Mouse (Mus musculus): ENCODE results near the gene Gm20431. TPM values are rescaled to one million over a fixed set of nuclear protein-coding genes. Genes with fewer than 3 reads are reported as not detected.
A peak's percentile ranks its signal among the peaks of the same experiment; 100 is the strongest.

Gm20431 gene
- polyA plus RNA-seq, 1 experiment from 2014 or later = 4.9 TPM

GRCm38 (mm10) chr2:167687651-167688101 lies 26.4 kb upstream of the Gm20431 start:
- no peak for ATAC-seq (ENCODE audit: insufficient number of reproducible peaks, low FRiP score, low TSS enrichment, low read depth)
- H3K9ac ChIP-seq (ENCODE audit: low read length) = no peak overlapping the region
- H3K27ac ChIP-seq (replicated peaks; ENCODE audit: low read depth, low read length) = no peak overlapping the region
- no peak overlapping the region for H3K4me3 ChIP-seq (ENCODE audit: low read depth, low read length)
- no peak overlapping the region for H3K4me2 ChIP-seq (ENCODE audit: low read depth, severe bottlenecking)
- H3K36me3 ChIP-seq (ENCODE audit: control insufficient read depth, insufficient read depth, low read length) = no peaks in the 10 kb centered on the region
- H3K27me3 ChIP-seq (ENCODE audit: control insufficient read depth, insufficient read depth, low read length) = peaks cover 22% of the 10 kb centered on the region
- H3K4me1 ChIP-seq (ENCODE audit: control insufficient read depth, insufficient read depth, low read length) = peaks cover 9% of the 10 kb centered on the region; the same call in 1 of the 2 replicates
- no peaks in the 10 kb centered on the region for H3K9me3 ChIP-seq (ENCODE audit: control insufficient read depth, low read length)
- WGBS = 49% methylated on average over 10 of the region's 11 CpGs
- no peak for DNase-seq (ENCODE audit: low spot score)

GRCm38 (mm10) chr2:167687250-167687586 lies 25.9 kb upstream of the Gm20431 start:
- ATAC-seq (ENCODE audit: insufficient number of reproducible peaks, low FRiP score, low TSS enrichment, low read depth) = no peak
- H3K9ac ChIP-seq (ENCODE audit: low read length) = no peak overlapping the region
- H3K9me3 ChIP-seq (ENCODE audit: control insufficient read depth, low read length) = no peaks in the 10 kb centered on the region
- no peak overlapping the region for H3K4me3 ChIP-seq (ENCODE audit: low read depth, low read length)
- no peaks in the 10 kb centered on the region for H3K36me3 ChIP-seq (ENCODE audit: control insufficient read depth, insufficient read depth, low read length)
- peaks cover 22% of the 10 kb centered on the region for H3K27me3 ChIP-seq (ENCODE audit: control insufficient read depth, insufficient read depth, low read length)
- H3K4me2 ChIP-seq (ENCODE audit: low read depth, severe bottlenecking) = no peak overlapping the region
- no peak overlapping the region for H3K27ac ChIP-seq (replicated peaks; ENCODE audit: low read depth, low read length)
- H3K4me1 ChIP-seq (ENCODE audit: control insufficient read depth, insufficient read depth, low read length) = peaks cover 9% of the 10 kb centered on the region; the same call in 1 of the 2 replicates
- WGBS = 77% methylated on average over 4 of the region's 4 CpGs
- no peak for DNase-seq (ENCODE audit: low spot score)

GRCm38 (mm10) chr2:167686382-167687249 lies 25.3 kb upstream of the Gm20431 start:
- Histone ChIP-seq H3K9me3 (ENCODE audit: control insufficient read depth, low read length) (no peaks in the 10 kb centered on the region), H3K4me2 (ENCODE audit: low read depth, severe bottlenecking) (no peak overlapping the region), H3K36me3 (ENCODE audit: control insufficient read depth, insufficient read depth, low read length) (no peaks in the 10 kb centered on the region), H3K27me3 (ENCODE audit: control insufficient read depth, insufficient read depth, low read length) (peaks cover 22% of the 10 kb centered on the region), H3K9ac (ENCODE audit: low read length) (no peak overlapping the region), H3K27ac (replicated peaks; ENCODE audit: low read depth, low read length) (no peak overlapping the region), H3K4me1 (ENCODE audit: control insufficient read depth, insufficient read depth, low read length) (peaks cover 9% of the 10 kb centered on the region; the same call in 1 of the 2 replicates), H3K4me3 (ENCODE audit: low read depth, low read length) (no peak overlapping the region)
- DNase-seq (ENCODE audit: low spot score) = no peak
- WGBS = 77% methylated on average over 16 of the region's 16 CpGs
- no peak for ATAC-seq (ENCODE audit: insufficient number of reproducible peaks, low FRiP score, low TSS enrichment, low read depth)

GRCm38 (mm10) chr2:167685865-167686264 lies 24.6 kb upstream of the Gm20431 start:
- no peak for DNase-seq (ENCODE audit: low spot score)
- Histone ChIP-seq H3K27ac (replicated peaks; ENCODE audit: low read depth, low read length) (no peak overlapping the region), H3K9me3 (ENCODE audit: control insufficient read depth, low read length) (no peaks in the 10 kb centered on the region), H3K4me2 (ENCODE audit: low read depth, severe bottlenecking) (no peak overlapping the region), H3K36me3 (ENCODE audit: control insufficient read depth, insufficient read depth, low read length) (no peaks in the 10 kb centered on the region), H3K9ac (ENCODE audit: low read length) (no peak overlapping the region), H3K27me3 (ENCODE audit: control insufficient read depth, insufficient read depth, low read length) (peaks cover 21% of the 10 kb centered on the region), H3K4me1 (ENCODE audit: control insufficient read depth, insufficient read depth, low read length) (peaks cover 9% of the 10 kb centered on the region; the same call in 1 of the 2 replicates), H3K4me3 (ENCODE audit: low read depth, low read length) (no peak overlapping the region)
- ATAC-seq (ENCODE audit: insufficient number of reproducible peaks, low FRiP score, low TSS enrichment, low read depth) = no peak
- WGBS = 70% methylated on average over 3 of the region's 3 CpGs

- Histone ChIP-seq H3K9me3 (ENCODE audit: control insufficient read depth, low read length) (no peaks in the 10 kb centered on the region), H3K9ac (ENCODE audit: low read length) (no peak overlapping the region), H3K4me3 (ENCODE audit: low read depth, low read length) (no peak overlapping the region), H3K27me3 (ENCODE audit: control insufficient read depth, insufficient read depth, low read length) (peaks cover 15% of the 10 kb centered on the region), H3K4me1 (ENCODE audit: control insufficient read depth, insufficient read depth, low read length) (peaks cover 9% of the 10 kb centered on the region; the same call in 1 of the 2 replicates), H3K4me2 (ENCODE audit: low read depth, severe bottlenecking) (no peak overlapping the region), H3K27ac (replicated peaks; ENCODE audit: low read depth, low read length) (no peak overlapping the region), H3K36me3 (ENCODE audit: control insufficient read depth, insufficient read depth, low read length) (no peaks in the 10 kb centered on the region)
- peak; percentile 99 for DNase-seq (ENCODE audit: low spot score)
- WGBS = 5% methylated on average over 8 of the region's 8 CpGs
- no peak for ATAC-seq (ENCODE audit: insufficient number of reproducible peaks, low FRiP score, low TSS enrichment, low read depth)
Measured at GRCm38 (mm10) chr2:167685137-167685536, 23.8 kb upstream of the Gm20431 start.

GRCm38 (mm10) chr2:167683721-167684120 lies 22.4 kb upstream of the Gm20431 start:
- H3K27me3 ChIP-seq (ENCODE audit: control insufficient read depth, insufficient read depth, low read length) = peaks cover 7% of the 10 kb centered on the region; the same call in 1 of the 2 replicates
- H3K4me1 ChIP-seq (ENCODE audit: control insufficient read depth, insufficient read depth, low read length) = no peaks in the 10 kb centered on the region
- WGBS = 84% methylated on average over 3 of the region's 3 CpGs
- no peak overlapping the region for H3K27ac ChIP-seq (replicated peaks; ENCODE audit: low read depth, low read length)
- no peak overlapping the region for H3K4me3 ChIP-seq (ENCODE audit: low read depth, low read length)
- DNase-seq (ENCODE audit: low spot score) (no peak), ATAC-seq (ENCODE audit: insufficient number of reproducible peaks, low FRiP score, low TSS enrichment, low read depth) (no peak)
- no peaks in the 10 kb centered on the region for H3K36me3 ChIP-seq (ENCODE audit: control insufficient read depth, insufficient read depth, low read length)
- H3K9me3 ChIP-seq (ENCODE audit: control insufficient read depth, low read length) = no peaks in the 10 kb centered on the region
- no peak overlapping the region for H3K4me2 ChIP-seq (ENCODE audit: low read depth, severe bottlenecking)
- no peak overlapping the region for H3K9ac ChIP-seq (ENCODE audit: low read length)

GRCm38 (mm10) chr2:167680657-167681056 lies 19.4 kb upstream of the Gm20431 start:
- Histone ChIP-seq H3K9me3 (ENCODE audit: control insufficient read depth, low read length) (no peaks in the 10 kb centered on the region), H3K4me3 (ENCODE audit: low read depth, low read length) (no peak overlapping the region), H3K9ac (ENCODE audit: low read length) (no peak overlapping the region), H3K4me1 (ENCODE audit: control insufficient read depth, insufficient read depth, low read length) (no peaks in the 10 kb centered on the region), H3K4me2 (ENCODE audit: low read depth, severe bottlenecking) (no peak overlapping the region), H3K36me3 (ENCODE audit: control insufficient read depth, insufficient read depth, low read length) (no peaks in the 10 kb centered on the region), H3K27me3 (ENCODE audit: control insufficient read depth, insufficient read depth, low read length) (0 out of 2 replicates have a peak, but pooled peaks cover 1% of the 10 kb centered on the region), H3K27ac (replicated peaks; ENCODE audit: low read depth, low read length) (no peak overlapping the region)
- DNase-seq (ENCODE audit: low spot score) (peak; percentile 71), ATAC-seq (ENCODE audit: insufficient number of reproducible peaks, low FRiP score, low TSS enrichment, low read depth) (no peak)
- WGBS = 48% methylated on average over 5 of the region's 5 CpGs

- DNase-seq (ENCODE audit: low spot score) (peak; percentile 89), ATAC-seq (ENCODE audit: insufficient number of reproducible peaks, low FRiP score, low TSS enrichment, low read depth) (peak; percentile 52)
- Histone ChIP-seq H3K27me3 (ENCODE audit: control insufficient read depth, insufficient read depth, low read length) (no peaks in the 10 kb centered on the region), H3K4me2 (ENCODE audit: low read depth, severe bottlenecking) (no peak overlapping the region), H3K9me3 (ENCODE audit: control insufficient read depth, low read length) (no peaks in the 10 kb centered on the region), H3K9ac (ENCODE audit: low read length) (no peak overlapping the region), H3K4me1 (ENCODE audit: control insufficient read depth, insufficient read depth, low read length) (no peaks in the 10 kb centered on the region), H3K36me3 (ENCODE audit: control insufficient read depth, insufficient read depth, low read length) (no peaks in the 10 kb centered on the region), H3K27ac (replicated peaks; ENCODE audit: low read depth, low read length) (no peak overlapping the region), H3K4me3 (ENCODE audit: low read depth, low read length) (no peak overlapping the region)
- 3% methylated on average over 13 of the region's 13 CpGs for WGBS
Measured at GRCm38 (mm10) chr2:167679902-167680430, 18.7 kb upstream of the Gm20431 start.

Measured in limb, embryonic 11.5 days (tissue).